Mouse (Mus musculus) NIH3T3 (cell line): Measurements from ENCODE around the gene Efhd2.
A peak's percentile ranks its signal among the peaks of the same experiment; 100 is the strongest.

ENCODE experiments used
- DNase-seq: peaks from one replicate; pipeline ENCODE4 v3.0.0-alpha.2; 2012; ENCODE audit warnings: low read depth

Efhd2 gene

DNA sequence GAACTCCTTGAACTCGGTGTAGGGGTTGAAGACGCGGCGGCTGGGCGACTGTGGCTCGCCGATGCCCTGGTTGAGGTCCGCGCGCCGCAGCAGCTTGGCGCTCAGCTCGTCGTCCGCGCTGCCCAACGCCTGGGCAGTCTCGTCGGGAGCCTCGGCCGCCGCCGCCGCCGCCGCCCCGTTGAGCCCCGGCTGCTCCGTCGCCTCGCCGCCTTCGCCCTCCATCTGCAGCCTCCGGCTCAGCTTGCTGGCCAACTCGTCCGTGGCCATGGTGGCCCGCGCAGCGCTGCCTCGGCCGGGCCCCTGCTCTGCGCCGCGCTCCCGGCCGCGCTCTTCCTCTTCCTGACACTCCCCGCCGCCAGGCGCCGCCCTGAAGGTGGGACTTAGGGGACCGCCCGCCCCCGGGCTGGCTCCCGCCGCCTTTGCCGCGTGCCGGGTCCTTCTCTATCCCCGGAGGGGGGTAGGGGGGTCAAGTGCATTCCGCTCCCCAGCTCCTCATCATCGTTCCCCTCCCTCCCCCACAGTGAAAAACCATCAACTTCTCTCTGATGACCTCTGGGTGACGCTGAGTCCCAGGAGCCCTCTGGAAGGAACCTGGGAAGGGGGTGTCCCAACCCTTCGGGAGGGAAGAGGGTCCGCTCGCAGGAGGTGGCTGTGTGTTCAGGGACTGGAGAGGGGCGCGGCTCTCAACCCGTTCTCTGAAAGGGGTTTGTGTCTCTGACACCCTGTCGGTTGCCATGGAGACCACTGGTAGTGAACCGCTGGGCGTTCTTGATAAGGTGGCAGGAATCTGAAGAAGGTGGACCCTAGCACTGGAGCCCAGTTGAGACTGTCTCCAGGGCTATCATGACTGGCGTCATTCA, at the start of gene Efhd2:
Efhd2 (minus strand) TSS at position 320 of the 860 bp plus-strand sequence.
- DNase-seq, result peak; percentile 80

- DNase-seq, result no peak
Observed at GRCm38 (mm10) chr4:141923961-141924360, 49.2 kb upstream of the Efhd2 start.

DNA sequence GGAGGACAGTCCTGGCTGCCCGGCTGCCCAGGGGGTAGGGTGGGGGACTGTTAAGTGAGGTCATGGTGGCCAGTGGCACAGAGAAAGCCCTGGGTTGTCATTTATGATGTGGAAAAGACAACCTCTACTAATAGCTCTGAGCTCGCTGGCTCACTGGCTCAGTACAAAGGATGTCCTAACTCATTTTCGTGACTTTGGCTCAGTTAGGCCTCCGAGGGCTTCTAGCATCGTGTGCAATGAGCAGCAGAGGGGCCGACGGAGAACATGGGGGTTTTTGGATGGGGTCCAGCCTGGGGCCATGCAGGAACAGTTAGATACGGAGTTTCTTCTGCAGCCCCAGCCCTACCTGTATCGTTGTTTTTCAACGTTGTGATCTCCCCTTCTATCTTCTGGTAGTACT, 45.7 kb upstream of the Efhd2 start:
- DNase-seq, result no peak

DNA sequence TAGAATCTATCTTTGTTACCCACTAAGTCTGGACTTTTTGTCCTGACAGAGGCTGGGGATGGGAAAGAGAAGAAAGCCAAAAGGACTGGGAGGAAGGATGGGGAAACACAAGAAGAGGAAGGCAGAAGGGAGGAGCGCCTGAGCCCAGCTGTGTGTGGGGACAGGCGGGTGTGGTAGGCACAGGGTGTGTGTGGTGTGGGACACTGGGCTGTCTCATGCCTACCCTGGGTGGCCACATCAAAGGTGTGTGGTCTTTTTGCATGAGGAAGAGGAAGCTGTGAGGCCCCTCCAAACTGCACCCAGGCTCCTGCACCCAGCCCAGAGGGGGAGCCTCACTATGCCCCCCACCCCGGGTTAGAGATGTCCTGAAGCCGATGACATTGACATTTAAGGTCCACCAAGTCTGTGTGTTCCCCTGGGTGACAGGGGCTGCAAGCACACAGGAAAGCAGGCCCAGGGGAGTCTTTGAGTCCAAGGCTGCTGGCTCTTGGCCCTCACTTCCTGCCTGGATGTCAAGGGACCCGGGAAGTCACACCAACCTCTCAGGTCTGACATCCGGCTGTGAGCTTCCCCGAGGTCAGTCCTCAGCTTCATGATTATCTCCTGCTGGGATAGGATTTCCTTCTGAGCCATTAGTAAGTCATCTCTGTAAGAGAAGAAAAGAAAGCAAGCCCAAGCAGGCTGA, 43.2 kb upstream of the Efhd2 start:
- DNase-seq, result no peak

DNA sequence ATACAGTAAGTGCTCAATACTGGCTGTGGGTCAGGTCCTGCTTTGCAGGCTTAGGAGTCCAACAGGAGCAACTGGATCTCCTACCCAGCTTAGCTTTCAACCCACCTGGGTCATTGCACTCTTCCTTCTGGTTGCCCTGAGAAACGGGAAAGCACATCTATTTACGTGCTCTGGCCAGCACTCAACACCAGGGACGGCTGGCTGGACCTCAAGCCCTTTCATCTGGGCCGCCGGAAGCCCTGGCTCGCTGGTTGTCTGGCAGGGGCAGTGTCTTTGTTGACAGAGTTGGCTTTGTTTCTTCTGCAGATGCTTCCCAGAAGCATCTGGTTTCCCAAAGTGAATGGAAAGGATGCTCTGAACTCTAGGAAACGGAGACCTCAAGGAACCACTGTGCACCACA, 39.3 kb upstream of the Efhd2 start:
- DNase-seq, result peak; percentile 2

GRCm38 (mm10) chr4:141913201-141913993, 38.7 kb upstream of the Efhd2 start:
- DNase-seq, result no peak

DNA sequence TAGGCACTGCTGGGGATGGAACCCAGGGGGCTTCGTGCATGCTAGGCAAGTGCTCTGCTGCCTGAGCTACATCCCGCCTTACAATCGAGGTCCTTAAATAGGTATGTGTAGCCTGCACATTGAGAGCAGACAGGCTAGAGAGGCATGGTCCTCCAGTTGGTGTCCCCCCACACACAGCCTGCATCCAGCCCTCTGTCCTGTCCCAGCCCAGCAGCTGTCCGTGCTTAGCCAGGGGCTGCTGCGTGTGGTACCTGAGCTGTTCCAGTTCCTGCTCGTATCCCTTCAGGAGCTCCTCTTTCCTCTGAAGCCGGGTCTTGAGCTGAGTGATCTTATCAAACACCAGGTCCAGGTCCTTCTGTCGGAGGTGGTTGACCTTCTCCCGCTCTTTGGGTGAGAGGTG, 30.0 kb upstream of the Efhd2 start:
- DNase-seq, result no peak

DNA sequence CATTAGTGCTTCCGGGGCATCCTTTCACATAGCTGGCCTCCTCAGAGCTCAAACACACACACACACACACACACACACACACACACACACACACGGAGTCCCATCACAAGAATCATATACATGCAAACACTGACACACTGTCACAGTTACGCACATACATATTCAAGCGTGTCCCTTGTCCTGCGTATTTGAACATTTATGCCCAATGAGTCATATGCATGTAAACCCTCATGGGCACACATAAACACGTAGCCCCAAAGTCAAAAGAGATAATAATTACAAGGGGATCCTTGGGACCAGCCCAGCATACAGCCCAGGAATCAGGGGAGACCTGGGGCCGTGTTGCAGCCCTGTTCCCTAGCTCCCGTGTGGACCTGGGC, 27.7 kb upstream of the Efhd2 start:
- no peak for DNase-seq

GRCm38 (mm10) chr4:141901711-141902478, 27.2 kb upstream of the Efhd2 start:
- no peak for DNase-seq

GRCm38 (mm10) chr4:141900421-141900820, 25.7 kb upstream of the Efhd2 start:
- no peak for DNase-seq

- DNase-seq, result peak; percentile 53
Observed at GRCm38 (mm10) chr4:141899936-141900335, 25.2 kb upstream of the Efhd2 start.

DNA sequence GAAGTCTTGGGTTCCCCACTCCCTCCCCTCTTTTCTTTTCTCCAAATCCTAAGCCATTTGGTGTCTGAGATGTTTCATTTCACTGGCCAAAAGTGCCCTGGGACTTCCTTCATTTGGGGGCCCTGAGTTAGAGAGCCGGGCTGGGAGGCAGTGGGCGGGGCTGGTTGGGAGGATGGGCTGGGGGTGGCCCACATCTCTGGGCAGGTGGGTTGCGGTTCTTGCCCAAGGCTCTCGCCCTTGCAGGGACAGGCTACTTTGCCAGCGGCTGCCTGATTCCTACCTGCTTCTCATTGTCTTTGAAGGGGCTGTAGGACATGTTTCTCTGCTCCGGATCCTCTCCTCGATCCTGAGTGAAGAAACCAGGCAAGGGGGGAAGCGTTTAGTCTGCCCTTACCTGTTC, 24.2 kb upstream of the Efhd2 start:
- DNase-seq, result no peak

- no peak for DNase-seq
Observed at GRCm38 (mm10) chr4:141897838-141898237, 23.1 kb upstream of the Efhd2 start.

- no peak for DNase-seq
Observed at GRCm38 (mm10) chr4:141897225-141897624, 22.5 kb upstream of the Efhd2 start.

GRCm38 (mm10) chr4:141895772-141896171, 21.1 kb upstream of the Efhd2 start:
- DNase-seq, result no peak

GRCm38 (mm10) chr4:141893157-141893784, 18.6 kb upstream of the Efhd2 start:
- DNase-seq, result no peak

- DNase-seq, result no peak
Observed at GRCm38 (mm10) chr4:141886385-141886968, 11.8 kb upstream of the Efhd2 start.

DNA sequence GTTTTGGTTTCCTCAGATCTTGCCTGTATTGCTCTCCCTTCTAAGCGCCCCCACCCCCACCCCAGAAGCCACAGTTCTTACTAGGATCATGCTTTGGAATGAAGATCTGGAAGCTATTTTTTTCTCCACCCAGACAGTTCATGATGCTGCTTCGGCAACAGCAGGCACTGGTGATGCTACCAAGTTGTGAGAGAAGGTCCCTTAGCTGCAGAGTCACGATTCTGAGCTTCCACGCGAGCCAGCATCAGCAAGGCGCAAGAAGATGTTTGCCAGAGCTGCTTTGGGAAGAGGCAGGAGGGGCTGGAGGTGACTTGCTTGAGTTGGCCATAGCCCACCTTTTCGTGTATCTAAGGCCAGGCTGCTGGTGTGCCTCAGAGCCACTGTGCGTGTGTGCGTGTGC, 10.7 kb upstream of the Efhd2 start:
- no peak for DNase-seq

DNA sequence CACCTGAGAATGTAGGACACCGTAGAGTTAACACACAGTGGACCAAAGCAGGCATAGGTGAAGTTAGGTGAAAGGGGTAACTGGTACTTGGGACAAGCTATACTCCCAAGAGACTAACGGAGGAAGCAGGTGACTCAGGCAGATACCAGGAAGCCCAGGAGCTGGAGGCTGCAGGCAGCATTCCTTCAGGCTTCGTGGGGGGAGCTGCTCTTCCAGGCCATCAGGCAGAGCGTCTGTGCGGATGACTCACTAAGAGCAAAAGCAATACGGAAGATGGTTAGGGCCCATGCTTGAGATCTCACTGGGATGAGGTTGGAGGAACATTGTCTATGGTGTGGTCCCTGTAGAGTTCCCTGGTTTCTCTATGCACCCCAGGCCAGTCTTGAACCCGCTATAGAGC, 8.1 kb upstream of the Efhd2 start:
- DNase-seq, result no peak

GRCm38 (mm10) chr4:141881950-141882349, 7.2 kb upstream of the Efhd2 start:
- DNase-seq, result peak; percentile 22

DNA sequence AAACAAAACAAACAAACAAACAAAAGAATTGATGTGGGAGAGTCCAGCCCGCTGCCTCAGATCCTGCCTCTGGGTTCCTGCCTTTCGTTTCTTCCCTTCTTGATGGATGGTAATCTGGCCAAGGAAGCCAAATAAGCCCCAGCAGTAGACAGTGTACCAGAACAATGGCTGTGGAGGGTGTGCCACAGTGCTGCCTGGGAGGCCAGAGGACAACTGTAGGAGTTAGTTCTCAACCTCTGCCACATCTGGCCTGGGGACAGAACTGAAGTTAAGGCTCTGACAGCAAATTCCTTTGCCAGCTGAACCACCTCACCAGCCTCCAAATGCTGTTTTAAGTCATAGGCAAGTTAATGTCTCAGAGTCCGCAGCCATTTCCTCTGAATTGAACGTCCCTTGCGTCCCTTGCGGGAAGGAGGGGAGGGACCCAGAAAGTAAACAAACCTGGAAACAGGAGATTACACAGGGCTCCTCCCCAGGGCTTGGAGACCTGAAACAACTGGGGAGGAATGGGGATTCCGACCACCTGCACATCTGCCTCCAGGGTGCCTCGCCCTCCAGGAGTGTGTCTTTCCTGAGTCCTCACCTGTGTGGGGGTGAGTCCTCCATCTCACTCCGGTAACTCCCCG, 6.7 kb upstream of the Efhd2 start:
- DNase-seq, result no peak
